Mouse (Mus musculus): ENCODE results near the gene Calm1.

DNA sequence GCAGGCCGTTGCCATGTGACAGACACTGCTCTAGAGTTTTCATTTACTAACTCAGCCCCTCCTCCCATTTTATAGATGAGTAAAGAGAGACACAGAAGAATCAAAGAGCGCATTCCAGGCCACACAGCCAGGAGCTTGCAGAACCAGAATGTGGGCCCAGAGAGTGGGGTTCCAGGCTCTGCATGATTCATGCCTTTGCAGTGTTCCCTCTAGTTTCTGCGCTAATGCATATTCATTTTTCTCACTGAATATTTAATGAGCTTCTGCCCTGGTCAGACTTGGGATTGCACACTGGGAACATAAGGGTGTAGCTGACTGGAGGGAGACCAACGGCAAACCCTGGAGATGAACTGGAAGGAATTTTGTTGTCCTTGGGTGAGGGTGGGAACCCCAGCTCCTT lies 55.2 kb downstream of the Calm1 start:
- TF ChIP-seq CTCF (IDR thresholded peaks at IDR 0.05 in 2 of 3, conservative IDR thresholded peaks at IDR 0.05 in 1 of 3; ENCODE audit: control insufficient read depth in 1 of 3, insufficient read depth in 1 of 3, low read depth in 2 of 3, low read length in 3 of 3, poor library complexity in 1 of 3, severe bottlenecking in 1 of 3) = no peak
- TF ChIP-seq POLR2A (IDR thresholded peaks at IDR 0.05; ENCODE audit: control insufficient read depth in 1 of 2, insufficient read depth in 1 of 2, low read depth in 1 of 2, low read length in 2 of 2, poor library complexity in 1 of 2) = no peak
- TF ChIP-seq RAD21 (IDR thresholded peaks at IDR 0.05; ENCODE audit: low read depth, low read length) = no peak
- no peak for TF ChIP-seq HCFC1 (IDR thresholded peaks at IDR 0.05; ENCODE audit: low read depth, low read length)
- TF ChIP-seq TCF12 (IDR thresholded peaks at IDR 0.05; ENCODE audit: low read depth, low read length) = no peak
- TF ChIP-seq POLR2AphosphoS2 (IDR thresholded peaks at IDR 0.05; ENCODE audit: low read length) = no peak
- TF ChIP-seq ZMIZ1 (IDR thresholded peaks at IDR 0.05; ENCODE audit: low read depth, low read length) = no peak
- TF ChIP-seq EP300 (IDR thresholded peaks at IDR 0.05; ENCODE audit: low read depth in 1 of 2, low read length in 2 of 2) = no peak
- no peak for TF ChIP-seq USF2 (IDR thresholded peaks at IDR 0.05; ENCODE audit: borderline replicate concordance in 1 of 2, insufficient read depth in 1 of 2, low read depth in 1 of 2, low read length in 2 of 2)
- no peak for TF ChIP-seq USF1 (IDR thresholded peaks at IDR 0.05; ENCODE audit: low read depth, low read length)
- TF ChIP-seq MAZ (IDR thresholded peaks at IDR 0.05; ENCODE audit: low read depth, low read length) = no peak
- TF ChIP-seq ZNF384 (IDR thresholded peaks at IDR 0.05; ENCODE audit: low read depth, low read length) = no peak

All from MEL (cell line).